Mouse (Mus musculus) heart, embryonic 16.5 days (tissue): Measurements from ENCODE around the gene Rflna. TPM values are rescaled to one million over a fixed set of nuclear protein-coding genes. Genes with fewer than 3 reads are reported as not detected.

Experiments used
- ATAC-seq: fragments of 200-750 bp; cut with Nextera tagmentation; replicated peaks from 2 replicates; pipeline ENCODE4 v1.8.0; 2017; ENCODE audit warnings: moderate number of reproducible peaks; ENCODE audit not compliant: insufficient read depth, low FRiP score; ENCODE audit errors: extremely low read depth
- H3K27ac ChIP-seq: fragments of 300-500 bp; sonication (generic); 2 replicates; pipeline ENCODE4 v1.5.1; 2014; ENCODE audit warnings: mild to moderate bottlenecking, low read length, control low read depth, moderate library complexity
- H3K27me3 ChIP-seq: fragments of 300-500 bp; sonication (generic); 2 replicates; pipeline ENCODE4 v1.6.1; 2014; ENCODE audit warnings: low read length, mixed read lengths; ENCODE audit not compliant: control insufficient read depth, insufficient read depth
- H3K36me3 ChIP-seq: fragments of 300-500 bp; sonication (generic); 2 replicates; pipeline ENCODE4 v1.6.1; 2014; ENCODE audit not compliant: control insufficient read depth, insufficient read depth
- H3K4me1 ChIP-seq: fragments of 300-500 bp; sonication (generic); 2 replicates; pipeline ENCODE4 v1.6.1; 2014; ENCODE audit warnings: low read length, mixed read lengths; ENCODE audit not compliant: control insufficient read depth, insufficient read depth
- H3K4me2 ChIP-seq: fragments of 300-500 bp; sonication (generic); 2 replicates; pipeline ENCODE4 v1.6.1; 2014; ENCODE audit warnings: low read depth, mild to moderate bottlenecking, control low read depth, low read length
- H3K4me3 ChIP-seq: fragments of 300-500 bp; sonication (generic); 2 replicates; pipeline ENCODE4 v1.5.1; 2014; ENCODE audit warnings: mild to moderate bottlenecking, control low read depth, low read length
- H3K9ac ChIP-seq: fragments of 300-500 bp; sonication (generic); 2 replicates; pipeline ENCODE4 v1.6.1; 2014; ENCODE audit warnings: low read length, control low read depth
- H3K9me3 ChIP-seq: fragments of 300-500 bp; sonication (generic); replicated peaks from 2 replicates; pipeline ENCODE4 v1.6.1; 2016; ENCODE audit warnings: low read length; ENCODE audit not compliant: control insufficient read depth
- WGBS: fragments of 180-500 bp; shearing (Covaris S2); extraction: QIAGEN DNeasy Blood & Tissue Kit; methylation state at CpG from one replicate; pipeline ENCODE4 v1.1.7; 2014; 5-methylcytosine and 5-hydroxymethylcytosine counted together
- polyA plus RNA-seq: library from polyadenylated mRNA; unstranded; fragments of >200 nt; fragmentation: Nextera tagmentation; extraction: Ambion mirVana; gene quantifications from 2 replicates; pipeline ENCODE4 v1.2.1, GENCODE M21; 2015

Rflna gene
- polyA plus RNA-seq, 1 experiment from 2014 or later: 1.0 TPM

- H3K4me1 ChIP-seq: peaks cover 17% of the 10 kb centered on the region
- H3K27me3 ChIP-seq: no peaks in the 10 kb centered on the region
- ATAC-seq: no peak
- 86% methylated on average over 8 of the region's 8 CpGs for WGBS
- H3K27ac ChIP-seq: no peak overlapping the region
- no peaks in the 10 kb centered on the region for H3K9me3 ChIP-seq
- no peak overlapping the region for H3K4me3 ChIP-seq
- H3K4me2 ChIP-seq: no peak overlapping the region
- H3K9ac ChIP-seq: no peak overlapping the region
- peaks cover 40% of the 10 kb centered on the region for H3K36me3 ChIP-seq
Observed at GRCm38 (mm10) chr5:125039377-125040027, 36.5 kb downstream of the Rflna start.

GRCm38 (mm10) chr5:125040128-125040584 lies 37.1 kb downstream of the Rflna start:
- H3K4me3 ChIP-seq: no peak overlapping the region
- WGBS: 49% methylated on average over 5 of the region's 5 CpGs
- ATAC-seq: peak; percentile 57
- no peaks in the 10 kb centered on the region for H3K9me3 ChIP-seq
- H3K4me2 ChIP-seq: no peak overlapping the region
- peaks cover 17% of the 10 kb centered on the region for H3K4me1 ChIP-seq
- H3K9ac ChIP-seq: no peak overlapping the region
- H3K27ac ChIP-seq: peak overlapping the region; percentile 24; the same call in 1 of the 2 replicates
- H3K27me3 ChIP-seq: no peaks in the 10 kb centered on the region
- H3K36me3 ChIP-seq: peaks cover 35% of the 10 kb centered on the region

- H3K27ac ChIP-seq: no peak overlapping the region
- H3K9me3 ChIP-seq: no peaks in the 10 kb centered on the region
- no peaks in the 10 kb centered on the region for H3K27me3 ChIP-seq
- H3K4me3 ChIP-seq: no peak overlapping the region
- no peak for ATAC-seq
- no peak overlapping the region for H3K9ac ChIP-seq
- WGBS: 81% methylated on average over 9 of the region's 9 CpGs
- no peak overlapping the region for H3K4me2 ChIP-seq
- H3K36me3 ChIP-seq: peaks cover 27% of the 10 kb centered on the region
- peaks cover 17% of the 10 kb centered on the region for H3K4me1 ChIP-seq
Observed at GRCm38 (mm10) chr5:125041578-125041977, 38.6 kb downstream of the Rflna start.

GRCm38 (mm10) chr5:125043448-125043847 lies 40.4 kb downstream of the Rflna start:
- Histone ChIP-seq H3K9ac (no peak overlapping the region), H3K27me3 (no peaks in the 10 kb centered on the region), H3K4me2 (no peak overlapping the region), H3K4me3 (no peak overlapping the region), H3K36me3 (peaks cover 26% of the 10 kb centered on the region), H3K27ac (no peak overlapping the region), H3K9me3 (no peaks in the 10 kb centered on the region), H3K4me1 (peaks cover 17% of the 10 kb centered on the region)
- no peak for ATAC-seq
- 93% methylated on average over 6 of the region's 6 CpGs for WGBS

GRCm38 (mm10) chr5:125045202-125045601 lies 42.2 kb downstream of the Rflna start:
- Histone ChIP-seq H3K27ac (no peak overlapping the region), H3K4me3 (no peak overlapping the region), H3K9me3 (no peaks in the 10 kb centered on the region), H3K9ac (no peak overlapping the region), H3K27me3 (no peaks in the 10 kb centered on the region), H3K36me3 (peaks cover 35% of the 10 kb centered on the region), H3K4me2 (no peak overlapping the region), H3K4me1 (peaks cover 13% of the 10 kb centered on the region)
- 71% methylated on average over 5 of the region's 5 CpGs for WGBS
- no peak for ATAC-seq

GRCm38 (mm10) chr5:125046436-125046835 lies 43.4 kb downstream of the Rflna start:
- Histone ChIP-seq H3K36me3 (peaks cover 43% of the 10 kb centered on the region), H3K27ac (no peak overlapping the region)
- no peak for ATAC-seq

GRCm38 (mm10) chr5:125049481-125049880 lies 46.5 kb downstream of the Rflna start:
- Histone ChIP-seq H3K9ac (no peak overlapping the region), H3K36me3 (peaks cover 40% of the 10 kb centered on the region), H3K4me3 (no peak overlapping the region), H3K9me3 (no peaks in the 10 kb centered on the region), H3K4me2 (no peak overlapping the region), H3K27me3 (no peaks in the 10 kb centered on the region), H3K4me1 (peaks cover 36% of the 10 kb centered on the region), H3K27ac (no peak overlapping the region)
- no peak for ATAC-seq
- WGBS: 74% methylated on average over 4 of the region's 4 CpGs

More at GRCm38 (mm10) chr5:125046436-125046835, 43.4 kb downstream of the Rflna start:
- 56% methylated on average over 5 of the region's 5 CpGs for WGBS
- peaks cover 8% of the 10 kb centered on the region for H3K4me1 ChIP-seq
- no peaks in the 10 kb centered on the region for H3K9me3 ChIP-seq
- no peaks in the 10 kb centered on the region for H3K27me3 ChIP-seq
- H3K4me3 ChIP-seq: no peak overlapping the region
- no peak overlapping the region for H3K9ac ChIP-seq
- H3K4me2 ChIP-seq: no peak overlapping the region

- H3K27ac ChIP-seq: peak overlapping the region; percentile 63
- no peak overlapping the region for H3K9ac ChIP-seq
- H3K27me3 ChIP-seq: no peaks in the 10 kb centered on the region
- H3K4me1 ChIP-seq: peaks cover 61% of the 10 kb centered on the region
- peak; percentile 25; the same call in 1 of the 2 replicates for ATAC-seq
- no peak overlapping the region for H3K4me3 ChIP-seq
- H3K4me2 ChIP-seq: no peak overlapping the region
- H3K36me3 ChIP-seq: peaks cover 39% of the 10 kb centered on the region
- 37% methylated on average over 10 of the region's 10 CpGs for WGBS
- H3K9me3 ChIP-seq: no peaks in the 10 kb centered on the region
Observed at GRCm38 (mm10) chr5:125052237-125052602, 49.2 kb downstream of the Rflna start.

GRCm38 (mm10) chr5:125052603-125053488 lies 49.8 kb downstream of the Rflna start:
- H3K9ac ChIP-seq: peak overlapping the region; percentile 17; the same call in 1 of the 2 replicates
- H3K9me3 ChIP-seq: no peaks in the 10 kb centered on the region
- peaks cover 67% of the 10 kb centered on the region for H3K4me1 ChIP-seq
- ATAC-seq: peak; percentile 35
- 56% methylated on average over 23 of the region's 23 CpGs for WGBS
- peaks cover 35% of the 10 kb centered on the region for H3K36me3 ChIP-seq
- H3K27me3 ChIP-seq: no peaks in the 10 kb centered on the region
- no peak overlapping the region for H3K4me2 ChIP-seq
- no peak overlapping the region for H3K4me3 ChIP-seq
- peak overlapping the region; percentile 63 for H3K27ac ChIP-seq
